Mouse (Mus musculus) megakaryocyte, embryonic 14.5 days (primary cell): Measurements from ENCODE around the gene Dennd5b.

ENCODE experiments used
- FLI1 ChIP-seq: IDR thresholded peaks from 2 replicates; pipeline ENCODE4 v1.6.1; 2012; ENCODE audit warnings: low read length, inconsistent platforms, mixed read lengths
- GATA1 ChIP-seq: IDR thresholded peaks from 3 replicates; pipeline ENCODE4 v1.6.1; 2012; ENCODE audit warnings: mixed read lengths, low read length, inconsistent platforms, borderline replicate concordance

GRCm38 (mm10) chr6:148946409-148946742, 155.1 kb downstream of the Dennd5b start, which contains the start of gene Sinhcaf:
- no peak for TF ChIP-seq GATA1
- TF ChIP-seq FLI1: no peak
